Mouse (Mus musculus) hindbrain, embryonic 15.5 days (tissue): ENCODE measurements around the gene Myo1d. TPM values are rescaled to one million over a fixed set of nuclear protein-coding genes. Genes with fewer than 3 reads are reported as not detected.

ENCODE experiments used
- ATAC-seq: fragments of 200-750 bp; cut with Nextera tagmentation; 2 replicates; pipeline ENCODE4 v1.8.0; 2017; ENCODE audit warnings: low read depth, moderate number of reproducible peaks, moderate TSS enrichment; ENCODE audit not compliant: low FRiP score
- H3K27ac ChIP-seq: fragments of 300-500 bp; sonication (generic); replicated peaks from 2 replicates; pipeline ENCODE4 v1.5.1; 2015; ENCODE audit warnings: mild to moderate bottlenecking, inconsistent platforms
- H3K27me3 ChIP-seq: fragments of 300-500 bp; sonication (generic); 2 replicates; pipeline ENCODE4 v1.6.1; 2015; ENCODE audit warnings: control low read depth, inconsistent platforms
- H3K36me3 ChIP-seq: fragments of 300-500 bp; sonication (generic); 2 replicates; pipeline ENCODE4 v1.6.1; 2015; ENCODE audit warnings: control low read depth, inconsistent platforms
- H3K4me1 ChIP-seq: fragments of 300-500 bp; sonication (generic); replicated peaks from 2 replicates; pipeline ENCODE4 v1.6.1; 2015; ENCODE audit warnings: control low read depth, inconsistent platforms
- H3K4me2 ChIP-seq: fragments of 300-500 bp; sonication (generic); 2 replicates; pipeline ENCODE4 v1.6.1; 2015; ENCODE audit warnings: moderate library complexity, mild to moderate bottlenecking, inconsistent platforms
- H3K4me3 ChIP-seq: fragments of 300-500 bp; sonication (generic); 2 replicates; pipeline ENCODE4 v1.5.1; 2015; ENCODE audit warnings: mild to moderate bottlenecking, inconsistent platforms
- H3K9ac ChIP-seq: fragments of 300-500 bp; sonication (generic); 2 replicates; pipeline ENCODE4 v1.6.1; 2015; ENCODE audit warnings: inconsistent platforms
- H3K9me3 ChIP-seq: fragments of 300-500 bp; sonication (generic); 2 replicates; pipeline ENCODE4 v1.6.1; 2016; ENCODE audit warnings: control low read depth, inconsistent platforms
- WGBS: fragments of 180-500 bp; shearing (Covaris S2); methylation state at CpG from one replicate; pipeline ENCODE4 v1.1.7; 2015; 5-methylcytosine and 5-hydroxymethylcytosine counted together
- polyA plus RNA-seq: library from polyadenylated mRNA; unstranded; fragments of >200 nt; fragmentation: Nextera tagmentation; extraction: Ambion mirVana; gene quantifications from 2 replicates; pipeline ENCODE4 v1.2.1, GENCODE M21; 2015

The Myo1d gene
- polyA plus RNA-seq, 1 experiment from 2014 or later = 2.6 TPM

- Histone ChIP-seq H3K4me3 (no peak overlapping the region), H3K27me3 (no peaks in the 10 kb centered on the region), H3K9ac (no peak overlapping the region), H3K9me3 (no peaks in the 10 kb centered on the region), H3K27ac (no peak overlapping the region), H3K4me1 (no peaks in the 10 kb centered on the region), H3K36me3 (no peaks in the 10 kb centered on the region), H3K4me2 (no peak overlapping the region)
- 77% methylated on average over 1 of the region's 1 CpGs for WGBS
- ATAC-seq = no peak
Measured at GRCm38 (mm10) chr11:80595482-80595881, 184.3 kb downstream of the Myo1d start.

DNA sequence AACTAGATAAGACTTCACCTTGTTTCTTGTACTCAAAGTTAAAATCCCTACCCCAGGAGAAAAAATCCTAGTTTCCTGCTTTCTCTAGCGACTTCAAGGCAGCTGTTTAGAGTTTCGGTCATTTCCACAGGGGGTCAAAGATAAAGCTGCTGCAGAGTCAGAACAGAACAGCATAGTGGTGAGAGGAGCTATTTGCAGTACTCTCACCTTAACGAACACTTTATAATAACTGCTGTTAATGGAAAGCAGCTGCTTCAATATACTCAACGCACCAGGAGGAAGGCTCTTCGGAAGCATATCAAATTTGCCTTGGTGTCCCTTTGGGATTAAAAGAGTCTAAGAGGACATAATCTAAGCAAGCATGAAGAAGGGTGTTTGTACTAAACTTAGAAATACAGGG lies 190.4 kb downstream of the Myo1d start:
- H3K4me3 ChIP-seq = no peak overlapping the region
- no peak for ATAC-seq
- no peak overlapping the region for H3K4me2 ChIP-seq
- no peaks in the 10 kb centered on the region for H3K36me3 ChIP-seq
- H3K4me1 ChIP-seq = 0 out of 2 replicates have a peak, but pooled peaks cover 5% of the 10 kb centered on the region
- 49% methylated on average over 5 of the region's 5 CpGs for WGBS
- H3K9me3 ChIP-seq = no peaks in the 10 kb centered on the region
- H3K27ac ChIP-seq = peak overlapping the region; percentile 30; the same call in 1 of the 2 replicates
- H3K9ac ChIP-seq = no peak overlapping the region
- no peaks in the 10 kb centered on the region for H3K27me3 ChIP-seq

DNA sequence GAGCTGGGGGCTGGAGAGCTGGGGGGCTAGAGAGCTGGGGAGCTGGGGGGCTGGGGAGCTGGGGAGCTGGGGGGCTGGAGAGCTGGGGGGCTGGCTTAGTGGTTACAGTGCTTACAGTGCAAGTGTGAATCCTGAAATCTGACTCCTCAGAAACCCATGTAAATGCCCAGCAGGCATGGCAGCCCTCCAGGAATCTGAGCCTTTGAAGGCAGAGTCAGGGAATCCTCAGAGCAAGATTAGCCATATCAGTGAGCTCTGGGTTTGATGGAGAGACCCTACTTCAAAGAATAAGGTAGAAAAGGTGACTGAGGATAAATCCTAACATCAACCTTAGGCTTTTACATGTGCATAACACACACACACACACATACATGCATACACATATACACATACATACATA lies 194.1 kb downstream of the Myo1d start:
- ATAC-seq = no peak
- H3K9ac ChIP-seq = no peak overlapping the region
- no peak overlapping the region for H3K4me2 ChIP-seq
- no peak overlapping the region for H3K4me3 ChIP-seq
- no peaks in the 10 kb centered on the region for H3K9me3 ChIP-seq
- no peaks in the 10 kb centered on the region for H3K27me3 ChIP-seq
- 0 out of 2 replicates have a peak, but pooled peaks cover 5% of the 10 kb centered on the region for H3K4me1 ChIP-seq
- no peaks in the 10 kb centered on the region for H3K36me3 ChIP-seq
- no peak overlapping the region for H3K27ac ChIP-seq

DNA sequence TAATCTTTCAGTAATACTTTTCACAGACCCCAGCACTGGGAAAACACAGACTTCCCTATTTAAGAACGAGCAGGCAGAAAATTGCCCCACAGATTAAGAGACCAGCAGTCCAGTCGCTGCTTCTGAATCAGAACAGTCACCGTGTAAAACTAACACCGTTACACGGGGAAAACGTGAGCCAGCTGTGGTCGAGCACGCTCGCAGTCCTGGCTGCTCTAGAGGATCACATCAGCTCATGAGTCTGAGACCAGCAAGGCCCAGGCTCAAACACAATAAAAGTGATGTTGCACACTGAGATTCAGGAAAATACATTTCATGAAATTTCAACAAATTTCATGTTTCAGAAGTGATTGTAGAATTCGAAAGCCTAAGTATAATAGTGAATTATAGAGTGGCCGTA lies 194.6 kb downstream of the Myo1d start:
- no peaks in the 10 kb centered on the region for H3K27me3 ChIP-seq
- no peak overlapping the region for H3K4me3 ChIP-seq
- no peaks in the 10 kb centered on the region for H3K9me3 ChIP-seq
- no peaks in the 10 kb centered on the region for H3K36me3 ChIP-seq
- 61% methylated on average over 11 of the region's 11 CpGs for WGBS
- H3K4me1 ChIP-seq = 0 out of 2 replicates have a peak, but pooled peaks cover 5% of the 10 kb centered on the region
- ATAC-seq = no peak
- no peak overlapping the region for H3K27ac ChIP-seq
- no peak overlapping the region for H3K9ac ChIP-seq
- no peak overlapping the region for H3K4me2 ChIP-seq

- no peaks in the 10 kb centered on the region for H3K36me3 ChIP-seq
- H3K4me3 ChIP-seq = no peak overlapping the region
- H3K4me1 ChIP-seq = peaks cover 29% of the 10 kb centered on the region
- no peak overlapping the region for H3K9ac ChIP-seq
- WGBS = 78% methylated on average over 3 of the region's 3 CpGs
- H3K4me2 ChIP-seq = no peak overlapping the region
- no peaks in the 10 kb centered on the region for H3K27me3 ChIP-seq
- no peak overlapping the region for H3K27ac ChIP-seq
- ATAC-seq = no peak
- H3K9me3 ChIP-seq = no peaks in the 10 kb centered on the region
Measured at GRCm38 (mm10) chr11:80580494-80580893, 199.3 kb downstream of the Myo1d start.

DNA sequence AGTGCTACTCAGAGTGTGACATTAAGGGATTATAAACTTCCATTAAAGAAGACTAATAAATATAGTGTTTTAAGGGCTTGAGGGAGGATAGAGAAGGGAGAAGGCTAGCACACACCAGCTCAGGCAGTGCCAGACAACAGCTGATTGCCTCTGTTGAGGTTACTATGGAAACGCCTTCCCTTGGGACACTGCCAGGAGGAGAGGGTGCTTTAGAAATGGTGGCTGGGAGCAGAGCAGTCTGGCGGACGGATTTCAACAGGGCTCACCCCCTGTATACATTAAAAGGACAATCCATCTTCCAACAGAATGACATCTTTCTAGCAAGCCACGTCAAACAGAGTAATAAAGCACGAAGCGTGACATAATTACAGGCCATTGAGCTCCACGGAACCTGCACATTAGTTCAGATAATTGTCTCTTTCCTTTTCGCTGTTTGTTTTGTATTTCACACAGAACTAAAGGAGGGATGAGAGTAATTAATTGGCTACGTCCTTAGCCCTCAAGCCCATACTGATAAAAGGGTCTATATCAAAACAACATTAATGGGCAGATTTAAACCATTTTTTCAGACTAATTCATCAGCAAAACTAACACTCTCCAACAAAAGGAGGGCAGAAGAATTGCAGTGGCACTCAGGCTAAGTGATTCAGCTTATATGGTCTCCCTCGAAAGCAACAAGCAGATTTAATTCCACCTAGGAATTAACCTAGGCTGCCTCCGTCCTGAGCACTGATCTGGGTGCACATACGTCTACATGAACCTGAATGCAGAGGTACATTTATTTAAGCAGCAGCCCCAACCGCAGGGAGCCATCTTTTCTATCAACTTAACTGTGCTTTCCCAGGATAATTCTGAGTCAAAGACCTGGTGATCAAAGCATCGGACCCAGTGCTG lies 201.8 kb downstream of the Myo1d start:
- Histone ChIP-seq H3K4me2 (peak overlapping the region; percentile 45), H3K9ac (peak overlapping the region; percentile 22), H3K9me3 (no peaks in the 10 kb centered on the region), H3K27ac (peak overlapping the region; percentile 91), H3K36me3 (no peaks in the 10 kb centered on the region), H3K4me3 (peak overlapping the region; percentile 19), H3K27me3 (no peaks in the 10 kb centered on the region), H3K4me1 (peaks cover 29% of the 10 kb centered on the region)
- WGBS = 12% methylated on average over 14 of the region's 14 CpGs
- ATAC-seq = peak; percentile 97

GRCm38 (mm10) chr11:80575794-80576193 lies 204.0 kb downstream of the Myo1d start:
- no peak for ATAC-seq
- H3K9me3 ChIP-seq = no peaks in the 10 kb centered on the region
- H3K27ac ChIP-seq = peak overlapping the region; percentile 91
- 83% methylated on average over 3 of the region's 3 CpGs for WGBS
- H3K4me1 ChIP-seq = peaks cover 29% of the 10 kb centered on the region
- no peaks in the 10 kb centered on the region for H3K36me3 ChIP-seq
- no peaks in the 10 kb centered on the region for H3K27me3 ChIP-seq
- H3K9ac ChIP-seq = no peak overlapping the region
- H3K4me2 ChIP-seq = no peak overlapping the region
- H3K4me3 ChIP-seq = no peak overlapping the region

DNA sequence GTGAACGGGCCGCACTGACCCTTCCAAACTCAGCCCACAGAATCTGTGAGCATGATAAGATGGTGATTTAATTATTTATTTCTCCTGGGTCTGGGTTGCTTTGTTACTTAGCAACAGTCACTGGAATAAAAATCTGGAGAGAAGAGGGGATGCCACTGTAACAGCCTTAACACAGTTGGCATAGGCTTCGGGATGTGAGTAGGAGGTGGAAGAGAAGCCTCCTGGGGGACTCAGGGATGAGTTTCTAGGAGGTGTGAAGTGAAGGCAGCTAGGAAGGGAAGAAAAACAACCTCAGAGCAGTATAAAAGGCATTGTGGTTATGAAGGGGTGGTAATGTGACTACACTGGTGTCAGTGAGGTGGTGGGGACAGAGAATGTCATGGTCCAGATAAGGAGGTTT lies 213.5 kb downstream of the Myo1d start:
- H3K27ac ChIP-seq = 0 out of 2 replicates have a peak overlapping the region, but pooled peaks have one; percentile 46
- 48% methylated on average over 3 of the region's 3 CpGs for WGBS
- H3K9ac ChIP-seq = no peak overlapping the region
- ATAC-seq = no peak; the same call in 1 of the 2 replicates
- H3K9me3 ChIP-seq = no peaks in the 10 kb centered on the region
- no peak overlapping the region for H3K4me3 ChIP-seq
- H3K4me1 ChIP-seq = peaks cover 24% of the 10 kb centered on the region
- H3K36me3 ChIP-seq = no peaks in the 10 kb centered on the region
- no peak overlapping the region for H3K4me2 ChIP-seq
- no peaks in the 10 kb centered on the region for H3K27me3 ChIP-seq

DNA sequence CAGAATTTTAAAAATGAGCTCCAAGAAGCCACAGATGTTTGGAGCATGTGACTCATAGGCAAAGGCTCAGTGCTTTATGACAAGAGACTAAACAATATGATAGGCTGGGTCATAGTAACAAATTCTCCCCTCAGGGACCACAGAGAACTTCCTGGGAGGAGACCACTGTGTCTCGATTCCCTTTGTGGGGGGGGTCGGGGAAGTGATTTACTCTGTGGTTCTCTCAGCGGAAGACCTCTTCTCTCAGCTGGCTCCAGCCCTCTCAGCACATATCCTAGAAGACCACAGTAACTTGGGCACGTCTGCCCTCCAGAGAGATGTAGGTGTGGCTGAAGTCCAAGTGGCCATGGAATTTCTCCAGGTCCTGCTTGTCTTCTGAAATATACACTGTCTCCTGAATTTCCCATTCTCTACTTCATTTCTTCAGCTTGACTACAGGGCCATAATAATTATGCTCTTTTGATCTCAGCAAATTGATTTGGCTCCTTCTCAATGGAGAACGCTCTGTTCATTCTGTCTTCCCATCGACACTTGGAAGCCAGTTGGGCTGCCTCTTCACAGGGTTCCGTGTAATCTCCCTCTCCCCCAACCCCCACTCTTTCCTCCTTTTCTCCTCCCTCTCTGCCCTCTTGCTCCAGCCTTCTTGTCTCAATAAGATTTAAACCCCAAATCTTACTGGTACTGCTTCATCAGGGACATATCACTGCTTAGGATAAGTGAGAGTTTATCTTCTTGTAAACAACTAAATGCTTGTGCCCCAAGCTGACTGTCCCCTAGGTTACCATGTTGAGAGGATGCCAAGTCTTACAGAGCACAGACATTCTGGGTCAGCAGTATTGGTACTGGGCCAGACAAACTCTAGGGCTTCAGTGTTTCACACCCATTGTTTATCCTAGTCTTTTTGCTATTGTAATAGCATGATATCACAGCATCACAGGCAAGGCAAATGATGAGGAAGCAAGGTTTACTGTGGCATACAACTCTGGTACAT lies 214.6 kb downstream of the Myo1d start:
- 0 out of 2 replicates have a peak overlapping the region, but pooled peaks have one; percentile 46 for H3K27ac ChIP-seq

DNA sequence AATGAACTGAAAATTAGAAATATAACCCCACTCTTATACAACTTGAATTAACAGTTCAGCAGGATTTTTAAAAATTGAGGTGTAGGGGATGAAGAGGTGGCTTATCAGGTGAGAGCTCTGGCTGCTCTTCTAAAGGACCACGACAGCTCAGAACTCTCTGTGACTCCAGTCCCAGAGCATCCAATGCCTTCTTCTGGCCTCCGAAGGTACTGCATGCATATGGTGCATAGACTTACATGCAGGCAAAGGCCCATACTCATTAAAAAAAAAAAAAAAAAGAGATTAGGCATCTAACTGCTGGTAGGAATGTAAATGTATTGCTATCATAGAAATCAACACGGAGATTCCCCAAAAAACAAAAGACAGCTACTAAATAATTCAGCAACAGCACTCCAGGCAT lies 217.3 kb downstream of the Myo1d start:
- Histone ChIP-seq H3K27ac (no peak overlapping the region), H3K4me2 (no peak overlapping the region), H3K36me3 (no peaks in the 10 kb centered on the region), H3K4me1 (peaks cover 20% of the 10 kb centered on the region), H3K4me3 (no peak overlapping the region), H3K27me3 (no peaks in the 10 kb centered on the region), H3K9me3 (no peaks in the 10 kb centered on the region), H3K9ac (no peak overlapping the region)
- no peak for ATAC-seq
- 46% methylated on average over 3 of the region's 3 CpGs for WGBS

More for the DNA sequence above, 214.6 kb downstream of the Myo1d start:
- peak; percentile 61 for ATAC-seq
- 52% methylated on average over 7 of the region's 7 CpGs for WGBS
- no peaks in the 10 kb centered on the region for H3K27me3 ChIP-seq
- no peak overlapping the region for H3K4me3 ChIP-seq
- H3K4me2 ChIP-seq = no peak overlapping the region
- H3K9me3 ChIP-seq = no peaks in the 10 kb centered on the region
- no peaks in the 10 kb centered on the region for H3K36me3 ChIP-seq
- H3K9ac ChIP-seq = no peak overlapping the region
- H3K4me1 ChIP-seq = peaks cover 20% of the 10 kb centered on the region

GRCm38 (mm10) chr11:80560770-80561169 lies 219.1 kb downstream of the Myo1d start:
- no peak overlapping the region for H3K4me3 ChIP-seq
- H3K9me3 ChIP-seq = no peaks in the 10 kb centered on the region
- H3K27ac ChIP-seq = no peak overlapping the region
- H3K4me1 ChIP-seq = peaks cover 9% of the 10 kb centered on the region
- H3K9ac ChIP-seq = no peak overlapping the region
- H3K27me3 ChIP-seq = no peaks in the 10 kb centered on the region
- no peaks in the 10 kb centered on the region for H3K36me3 ChIP-seq
- H3K4me2 ChIP-seq = no peak overlapping the region
- no peak for ATAC-seq
- 70% methylated on average over 5 of the region's 5 CpGs for WGBS

DNA sequence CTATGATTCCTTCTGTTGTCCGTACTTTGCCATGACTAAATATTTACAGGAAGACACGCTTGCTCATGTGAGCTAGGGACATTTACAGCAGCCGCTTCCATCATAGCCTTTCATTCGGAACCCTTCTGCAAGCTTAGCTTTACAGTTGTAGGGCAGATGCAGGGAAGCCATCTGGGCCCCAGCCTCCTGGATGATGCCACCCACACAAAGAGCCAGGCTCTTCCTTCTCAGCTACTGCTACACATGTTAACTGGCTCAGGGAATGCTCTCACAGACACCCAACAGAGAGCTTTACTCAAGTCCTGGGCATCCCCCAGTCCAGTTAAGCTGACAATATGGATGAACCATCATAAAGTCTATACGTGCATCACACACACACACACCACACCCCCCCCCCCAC lies 224.4 kb downstream of the Myo1d start:
- Histone ChIP-seq H3K27me3 (no peaks in the 10 kb centered on the region), H3K4me3 (no peak overlapping the region), H3K4me1 (peaks cover 14% of the 10 kb centered on the region), H3K36me3 (no peaks in the 10 kb centered on the region), H3K9ac (no peak overlapping the region), H3K9me3 (no peaks in the 10 kb centered on the region), H3K27ac (no peak overlapping the region), H3K4me2 (no peak overlapping the region)
- no peak for ATAC-seq
- whole genome bisulfite sequencing = 94% methylated on average over 5 of the region's 5 CpGs
